Mouse (Mus musculus) C2C12 (cell line): ENCODE data around the gene Ensa.
"Not testable (repeated sequence)": the region's sequence is repeated elsewhere in the genome, so short reads cannot be mapped to it uniquely, and the experiment has no call there.

Experiments used
- CEBPB ChIP-seq: IDR thresholded peaks from one replicate; pipeline ENCODE4 v1.6.1; 2011; ENCODE audit warnings: low read depth, mild to moderate bottlenecking, control low read depth, moderate library complexity
- CTCF ChIP-seq: IDR thresholded peaks from one replicate; pipeline ENCODE4 v1.5.1; 2011; ENCODE audit not compliant: control insufficient read depth, insufficient read depth, insufficient read length
- USF1 ChIP-seq: IDR thresholded peaks from one replicate; pipeline ENCODE4 v1.6.1; 2011; ENCODE audit warnings: low read depth, mild to moderate bottlenecking, control low read depth, moderate library complexity

DNA sequence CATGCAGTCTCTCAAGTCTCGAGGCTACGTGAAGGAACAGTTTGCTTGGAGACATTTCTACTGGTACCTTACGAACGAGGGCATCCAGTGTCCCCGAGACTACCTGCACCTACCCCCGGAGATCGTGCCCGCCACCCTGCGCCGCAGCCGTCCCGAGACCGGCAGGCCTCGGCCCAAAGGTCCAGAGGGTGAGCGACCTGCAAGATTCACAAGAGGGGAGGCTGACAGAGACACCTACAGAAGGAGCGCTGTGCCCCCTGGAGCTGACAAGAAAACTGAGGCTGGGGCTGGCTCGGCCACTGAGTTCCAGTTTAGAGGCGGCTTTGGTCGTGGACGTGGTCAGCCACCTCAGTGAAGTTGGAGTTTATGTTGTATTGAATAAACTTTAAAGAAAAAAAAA, 2.4 kb upstream of the Ensa start:
- TF ChIP-seq CTCF, USF1, CEBPB: not testable (repeated sequence)
